Mouse (Mus musculus): ENCODE measurements around the gene Cyp4f18.
"Not testable (repeated sequence)": the region's sequence is repeated elsewhere in the genome, so short reads cannot be mapped to it uniquely, and the experiment has no call there.

Gene Cyp4f18

GRCm38 (mm10) chr8:72009473-72009872 lies at the start of gene Cyp4f18:
TSS of gene Cyp4f18 (minus strand) at chr8:72009626.
- no peak for DNase-seq

GRCm38 (mm10) chr8:72057643-72058042 lies 48.2 kb upstream of the Cyp4f18 start:
- not testable (repeated sequence) for DNase-seq

- not testable (repeated sequence) for DNase-seq
These were observed 45.2 kb upstream of the Cyp4f18 start for GRCm38 (mm10) chr8:72054633-72055032.

GRCm38 (mm10) chr8:72042493-72042892 lies 33.1 kb upstream of the Cyp4f18 start:
- no peak for DNase-seq

GRCm38 (mm10) chr8:72040918-72041317 lies 31.5 kb upstream of the Cyp4f18 start, which contains the start of gene Olfr372:
TSS of gene Olfr372 (plus strand) at chr8:72041218.
- not testable (repeated sequence) for DNase-seq

GRCm38 (mm10) chr8:72032926-72033325 lies 23.5 kb upstream of the Cyp4f18 start:
- DNase-seq, result peak; percentile 47

GRCm38 (mm10) chr8:72024886-72025285 lies 15.5 kb upstream of the Cyp4f18 start:
- peak; percentile 33 for DNase-seq

- no peak for DNase-seq
These were observed 10.4 kb upstream of the Cyp4f18 start for GRCm38 (mm10) chr8:72019816-72020215.

GRCm38 (mm10) chr8:72019022-72019421 lies 9.6 kb upstream of the Cyp4f18 start:
- DNase-seq, result not testable (repeated sequence)

GRCm38 (mm10) chr8:72018141-72018540 lies 8.7 kb upstream of the Cyp4f18 start:
- peak; percentile 23 for DNase-seq

GRCm38 (mm10) chr8:72017339-72017738 lies 7.9 kb upstream of the Cyp4f18 start:
- DNase-seq, result not testable (repeated sequence)

- DNase-seq, result not testable (repeated sequence)
These were observed 4.2 kb upstream of the Cyp4f18 start for GRCm38 (mm10) chr8:72013506-72014228.

- DNase-seq, result no peak
These were observed 1.2 kb downstream of the Cyp4f18 start for GRCm38 (mm10) chr8:72008134-72008641.

- no peak for DNase-seq
These were observed 2.7 kb downstream of the Cyp4f18 start for GRCm38 (mm10) chr8:72006763-72007162.

- no peak for DNase-seq
These were observed 3.5 kb downstream of the Cyp4f18 start for GRCm38 (mm10) chr8:72005912-72006311.

GRCm38 (mm10) chr8:72002942-72003341 lies 6.5 kb downstream of the Cyp4f18 start:
- DNase-seq, result no peak

- no peak for DNase-seq
These were observed 9.2 kb downstream of the Cyp4f18 start for GRCm38 (mm10) chr8:72000223-72000622.

- DNase-seq, result no peak
These were observed 10.0 kb downstream of the Cyp4f18 start for GRCm38 (mm10) chr8:71999434-71999833.

- DNase-seq, result no peak
These were observed 20.4 kb downstream of the Cyp4f18 start for GRCm38 (mm10) chr8:71988867-71989599.

- DNase-seq, result peak; percentile 83
These were observed 21.1 kb downstream of the Cyp4f18 start for GRCm38 (mm10) chr8:71988110-71988866.

- no peak for DNase-seq
These were observed 24.8 kb downstream of the Cyp4f18 start for GRCm38 (mm10) chr8:71984601-71985000.

- no peak for DNase-seq
These were observed 28.0 kb downstream of the Cyp4f18 start for GRCm38 (mm10) chr8:71981456-71981855.

- DNase-seq, result no peak
These were observed 28.4 kb downstream of the Cyp4f18 start for GRCm38 (mm10) chr8:71981032-71981431.
